Mouse (Mus musculus) Patski (cell line): Measurements from ENCODE around the gene Csrnp1. TPM values are rescaled to one million over a fixed set of nuclear protein-coding genes. Genes with fewer than 3 reads are reported as not detected.
A peak's percentile ranks its signal among the peaks of the same experiment; 100 is the strongest.

ENCODE experiments used
- ATAC-seq: fragments of 100-300 bp; one replicate; pipeline ENCODE4 v1.8.0; 2021
- CTCF ChIA-PET: fragments of 350-600 bp; sonication (Branson Sonifier 250); formaldehyde crosslinking; loops from one replicate; lab custom pipeline; 2022; ENCODE audit warnings: inconsistent platforms; lab: Charles Lee
- POLR2A ChIA-PET: fragments of 350-600 bp; sonication (Branson Sonifier 250); formaldehyde crosslinking; loops from one replicate; lab custom pipeline; 2022; ENCODE audit warnings: antibody characterized with exemption, inconsistent platforms; lab: Charles Lee
- DNase-seq: peaks from one replicate; pipeline ENCODE4 v3.0.0-alpha.2; 2011; ENCODE audit warnings: low read depth, low spot score
- H3K27me3 ChIP-seq: fragments of 371-371 bp; one replicate; pipeline ENCODE4 v1.5.1; 2021
- CTCF ChIP-seq: fragments of 100-300 bp; IDR thresholded peaks from one replicate; pipeline ENCODE4 v1.5.1; 2021
- in situ Hi-C: fragments of 300-500 bp; cut with MboI; formaldehyde crosslinking; loops from 3 replicates; pipeline ENCODE4 v1.11.1; 2018; ENCODE audit warnings: low pct_unique_long_range_greater_than_20kb, mixed read lengths
- polyA plus RNA-seq: library from polyadenylated mRNA; unstranded; gene quantifications from one replicate; pipeline ENCODE4 v1.2.3, GENCODE M21; 2021

Gene Csrnp1
- polyA plus RNA-seq, 1 experiment from 2014 or later, result 18.8 TPM

GRCm38 (mm10) chr9:119980770-119981182, 3.7 kb downstream of the Csrnp1 start:
- DNase-seq, result no peak
- ATAC-seq, result no peak
- CTCF ChIA-PET, result interaction anchor here (1.2 to 1.4 kb wide), 3 partner anchors 13 to 92 kb away, joined by 3 read pairs; no protein-coding TSS in a partner anchor
- in situ Hi-C loops, result no loop called here
- POLR2A ChIA-PET, result interaction anchor here (1.2 kb wide), 1 partner anchor 33 kb away, joined by 3 read pairs; no protein-coding TSS in a partner anchor
- no peaks in the 10 kb centered on the region for H3K27me3 ChIP-seq
- TF ChIP-seq CTCF, result no peak

GRCm38 (mm10) chr9:119979749-119980148, 4.7 kb downstream of the Csrnp1 start:
- no peak for TF ChIP-seq CTCF
- ATAC-seq (no peak), DNase-seq (no peak)
- ChIA-PET CTCF (interaction anchor here (1.2 kb wide), 1 partner anchor 14 kb away, joined by 3 read pairs; no protein-coding TSS in a partner anchor), POLR2A (interaction anchor here (0.5 kb wide), 1 partner anchor 14 kb away, joined by 3 read pairs; no protein-coding TSS in a partner anchor)
- H3K27me3 ChIP-seq, result no peaks in the 10 kb centered on the region
- in situ Hi-C loops, result no loop called here

- no peak for TF ChIP-seq CTCF
- ATAC-seq, result no peak
- in situ Hi-C loops, result no loop called here
- no peak for DNase-seq
- H3K27me3 ChIP-seq, result no peaks in the 10 kb centered on the region
- ChIA-PET CTCF (no interaction called here), POLR2A (interaction anchor here (1.1 kb wide), 1 partner anchor 23 kb away, joined by 3 read pairs; no protein-coding TSS in a partner anchor)
Observed at GRCm38 (mm10) chr9:119978811-119979441, 5.5 kb downstream of the Csrnp1 start.

GRCm38 (mm10) chr9:119978151-119978810, 6.2 kb downstream of the Csrnp1 start:
- in situ Hi-C loops, result no loop called here
- peak; percentile 17 for ATAC-seq
- no peak for TF ChIP-seq CTCF
- POLR2A ChIA-PET, result interaction anchor here (1.1 kb wide), 1 partner anchor 24 kb away, joined by 3 read pairs; no protein-coding TSS in a partner anchor
- H3K27me3 ChIP-seq, result no peaks in the 10 kb centered on the region
- no peak for DNase-seq
- CTCF ChIA-PET, result interaction anchor here (0.8 kb wide), 1 partner anchor 36 kb away, joined by 3 read pairs; no protein-coding TSS in a partner anchor

GRCm38 (mm10) chr9:119977557-119978060, 6.8 kb downstream of the Csrnp1 start:
- ChIA-PET POLR2A (interaction anchor here (1.1 kb wide), 1 partner anchor 24 kb away, joined by 3 read pairs; no protein-coding TSS in a partner anchor), CTCF (interaction anchor here (0.8 kb wide), 1 partner anchor 37 kb away, joined by 3 read pairs; no protein-coding TSS in a partner anchor)
- ATAC-seq (no peak), DNase-seq (no peak)
- no peaks in the 10 kb centered on the region for H3K27me3 ChIP-seq
- in situ Hi-C loops, result no loop called here
- TF ChIP-seq CTCF, result no peak

GRCm38 (mm10) chr9:119976704-119977556, 7.5 kb downstream of the Csrnp1 start:
- ChIA-PET CTCF (interaction anchor here (0.8 kb wide), 1 partner anchor 38 kb away, joined by 3 read pairs; no protein-coding TSS in a partner anchor), POLR2A (interaction anchor here (0.6 kb wide), 1 partner anchor 40 kb away, joined by 3 read pairs; the partner anchor contains the start of genes Gorasp1 and Ttc21a)
- no peaks in the 10 kb centered on the region for H3K27me3 ChIP-seq
- no peak for ATAC-seq
- in situ Hi-C loops, result no loop called here
- TF ChIP-seq CTCF, result no peak
- no peak for DNase-seq

- DNase-seq (no peak), ATAC-seq (no peak)
- ChIA-PET CTCF (no interaction called here), POLR2A (no interaction called here)
- no peak for TF ChIP-seq CTCF
- no peaks in the 10 kb centered on the region for H3K27me3 ChIP-seq
- in situ Hi-C loops, result no loop called here
Observed at GRCm38 (mm10) chr9:119975286-119975685, 9.2 kb downstream of the Csrnp1 start.

GRCm38 (mm10) chr9:119974609-119975008, 9.8 kb downstream of the Csrnp1 start:
- CTCF ChIA-PET, result interaction anchor here (0.7 to 1.5 kb wide), 2 partner anchors 7 to 9 kb away, joined by 3 to 4 read pairs; no protein-coding TSS in a partner anchor
- ATAC-seq (no peak), DNase-seq (no peak)
- in situ Hi-C loops, result loop anchor here (5.0 kb wide), 1 partner anchor 38 kb away; no protein-coding TSS in a partner anchor
- no peaks in the 10 kb centered on the region for H3K27me3 ChIP-seq
- TF ChIP-seq CTCF, result no peak
- POLR2A ChIA-PET, result no interaction called here

GRCm38 (mm10) chr9:119973869-119974520, 10.5 kb downstream of the Csrnp1 start:
- in situ Hi-C loops, result loop anchor here (5.0 kb wide), 1 partner anchor 38 kb away; no protein-coding TSS in a partner anchor
- no peaks in the 10 kb centered on the region for H3K27me3 ChIP-seq
- POLR2A ChIA-PET, result interaction anchor here (0.9 kb wide), 1 partner anchor 9 kb away, joined by 3 read pairs; no protein-coding TSS in a partner anchor
- TF ChIP-seq CTCF, result no peak
- no peak for ATAC-seq
- DNase-seq, result no peak
- CTCF ChIA-PET, result interaction anchor here (0.7 to 1.5 kb wide), 3 partner anchors 8 to 17 kb away, joined by 3 to 4 read pairs (median 3); no protein-coding TSS in a partner anchor
